Mouse (Mus musculus): ENCODE measurements around the gene Twsg1.

Gene Twsg1

DNA sequence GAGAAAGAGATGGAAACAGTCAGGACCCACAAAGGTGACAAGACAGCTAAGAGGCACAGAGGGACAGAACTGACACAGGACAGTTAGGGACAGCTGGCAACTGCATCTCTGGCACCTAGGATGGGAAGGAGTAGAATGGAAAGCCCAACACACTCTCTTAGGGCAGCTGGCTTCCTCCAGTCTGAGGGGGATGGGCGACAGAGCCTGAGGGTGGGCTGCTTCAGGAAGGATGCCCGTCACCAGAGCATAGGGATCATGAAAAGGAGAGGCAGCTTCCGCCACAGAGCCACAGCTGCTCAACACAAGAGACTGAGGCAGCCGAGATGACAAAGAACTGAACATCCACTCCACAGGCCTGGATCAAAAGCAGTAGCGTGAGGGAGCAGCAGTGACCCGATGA lies 19.5 kb downstream of the Twsg1 start:
- DNase-seq (ENCODE audit: low spot score) = no peak

DNA sequence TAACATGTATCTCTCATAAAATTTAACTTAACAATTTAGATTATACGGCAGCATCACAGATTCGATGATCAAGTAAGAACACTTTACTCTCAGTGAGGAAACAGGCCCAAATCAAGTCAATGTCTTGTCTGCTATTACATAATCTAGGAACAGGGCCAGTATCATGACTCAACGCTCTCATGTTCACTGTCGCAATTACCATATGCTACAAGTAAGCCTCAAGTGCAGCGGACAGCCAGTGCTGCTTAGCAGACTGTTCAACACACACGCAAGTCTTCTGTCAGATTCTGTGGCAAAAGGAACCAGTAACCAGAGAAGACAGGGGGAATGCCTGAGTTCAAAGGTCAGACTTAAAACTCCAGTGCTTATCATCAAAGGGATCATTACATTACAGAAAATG lies 20.1 kb downstream of the Twsg1 start:
- DNase-seq (ENCODE audit: low spot score) = no peak

DNA sequence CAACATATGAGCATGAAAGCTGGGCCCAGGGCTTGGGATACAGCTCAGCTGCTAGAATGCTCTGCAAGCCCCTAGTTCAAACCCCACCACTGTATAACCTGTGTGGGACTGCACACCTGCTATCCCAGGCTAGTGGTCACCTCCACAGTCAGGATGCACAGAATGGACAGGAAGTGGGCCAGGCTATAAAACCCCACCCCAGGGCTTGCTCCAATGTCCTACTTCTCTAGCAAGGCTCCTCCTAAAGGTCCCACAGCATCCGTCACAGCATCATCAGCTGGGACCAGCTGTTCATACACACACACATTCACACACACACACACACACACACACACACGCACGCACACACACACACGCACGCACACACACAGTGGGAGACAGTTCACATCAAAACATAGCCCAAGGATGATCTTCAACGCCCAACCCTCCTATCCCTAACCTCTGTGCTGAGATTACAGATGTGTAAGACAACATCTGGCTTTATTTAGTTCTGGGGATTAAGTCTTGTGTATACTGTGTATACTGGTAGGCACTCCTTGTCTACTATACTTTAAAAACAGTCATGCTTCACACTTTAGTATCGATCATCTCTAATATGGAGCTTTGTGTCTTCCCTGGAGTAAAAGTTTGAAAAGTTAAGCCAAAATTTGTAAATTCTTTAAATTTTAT lies 20.7 kb downstream of the Twsg1 start:
- DNase-seq (ENCODE audit: low spot score) = no peak

DNA sequence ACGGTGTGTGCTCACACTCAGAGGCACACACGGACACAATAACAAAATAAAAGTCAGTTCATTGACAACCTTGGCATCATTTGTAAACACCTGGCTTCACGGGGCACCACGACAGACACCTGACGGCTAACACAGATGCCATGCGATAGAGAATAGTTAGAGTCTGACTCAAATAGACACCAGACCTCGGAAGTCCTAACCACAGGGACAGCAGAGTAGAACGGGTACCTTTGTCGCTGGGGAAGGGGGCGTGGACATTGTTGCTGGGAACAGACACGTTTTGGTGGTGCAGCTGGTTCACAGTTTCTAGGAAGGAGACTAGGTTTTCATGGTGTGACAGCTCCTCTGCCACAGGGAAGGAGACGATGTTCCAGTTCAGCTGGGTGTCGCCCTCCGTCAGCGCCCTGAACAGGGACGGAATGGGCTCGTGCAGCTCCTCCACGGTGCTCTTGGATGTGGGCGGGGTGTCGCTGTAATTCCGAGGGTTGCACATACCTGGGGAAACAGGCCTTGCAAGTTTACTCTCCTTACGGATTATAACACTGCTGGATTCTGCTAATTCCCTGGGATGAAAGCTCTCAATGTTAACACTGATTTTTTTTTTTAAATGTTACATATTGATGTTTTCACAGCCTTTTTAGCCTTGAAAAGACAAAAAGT lies 21.6 kb downstream of the Twsg1 start:
- no peak for DNase-seq (ENCODE audit: low spot score)

DNA sequence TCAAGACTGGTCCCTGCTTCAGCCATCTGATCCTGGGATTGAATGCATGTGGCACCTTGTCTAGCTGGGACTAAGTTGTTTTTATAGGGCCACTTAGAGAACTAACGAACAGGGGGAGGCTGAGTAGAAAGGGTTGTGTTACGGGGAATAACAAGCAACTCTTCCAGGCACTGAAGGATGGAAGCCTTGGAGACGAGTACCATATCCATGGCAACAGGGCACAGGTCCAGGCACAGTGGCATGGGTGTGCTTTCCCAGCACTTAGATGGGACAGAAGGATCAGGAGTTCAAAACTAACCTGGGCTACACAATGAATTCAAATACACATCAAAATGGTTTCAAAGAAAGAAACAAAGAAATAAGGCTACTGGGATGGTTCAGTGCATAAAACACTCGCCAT lies 23.9 kb downstream of the Twsg1 start:
- DNase-seq (ENCODE audit: low spot score) = no peak

DNA sequence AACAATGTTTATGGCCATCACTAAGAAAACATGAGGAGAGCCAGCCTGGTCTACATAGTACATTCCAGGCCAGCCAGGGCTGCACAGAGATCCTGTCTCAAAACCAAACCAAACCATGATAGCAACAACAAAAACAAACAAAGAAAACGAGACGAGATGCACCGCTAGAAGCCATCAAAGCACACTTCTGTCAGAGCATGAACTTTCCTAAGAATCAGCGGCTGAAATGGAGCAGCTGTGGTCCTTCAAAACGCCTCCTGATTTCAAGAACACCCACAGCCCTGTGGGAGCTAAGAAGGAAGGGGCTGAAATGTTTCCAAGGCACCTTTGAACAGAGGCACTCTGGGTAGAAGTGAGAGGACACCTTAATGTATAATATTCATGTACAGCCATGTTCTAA lies 26.8 kb downstream of the Twsg1 start:
- DNase-seq (ENCODE audit: low spot score) = no peak

DNA sequence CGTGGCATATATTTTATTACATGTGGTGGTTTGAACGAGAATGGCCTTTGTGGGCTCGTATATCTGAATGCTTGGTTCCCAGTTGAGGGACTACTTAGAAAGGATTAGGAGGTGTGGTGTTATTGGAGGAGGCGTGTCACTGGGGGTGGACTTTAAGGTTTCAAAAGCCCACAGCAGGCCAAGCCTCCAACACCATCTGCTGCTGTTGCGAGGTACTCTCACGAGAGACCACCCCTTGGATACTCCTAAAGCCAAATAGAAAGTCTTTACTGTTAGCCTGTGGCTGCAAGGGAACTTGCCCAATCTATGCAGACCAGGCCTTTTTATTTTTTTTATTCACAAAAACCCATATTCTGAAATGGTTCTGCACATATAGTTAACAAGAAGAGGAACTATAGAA lies 29.1 kb downstream of the Twsg1 start:
- DNase-seq (ENCODE audit: low spot score) = no peak

DNA sequence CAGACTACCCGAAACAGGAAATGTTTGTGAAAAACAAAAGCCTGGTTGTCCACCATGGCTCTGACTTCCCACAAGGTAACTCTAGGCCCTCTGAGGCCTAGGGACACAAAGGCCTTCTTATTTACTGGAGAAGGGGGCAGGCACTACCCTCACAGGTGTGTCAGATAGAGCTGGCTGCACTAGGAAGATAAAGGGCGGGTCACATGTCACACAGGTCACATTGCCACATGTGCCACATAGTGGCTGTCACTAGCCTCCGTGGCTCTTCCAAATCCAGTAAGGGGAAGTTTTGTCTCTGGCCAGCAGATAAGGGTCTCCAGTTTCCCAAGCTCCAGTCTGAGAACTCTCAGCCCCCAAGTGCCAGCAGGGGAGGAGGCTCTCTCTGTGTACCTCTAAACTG lies 31.8 kb downstream of the Twsg1 start:
- no peak for DNase-seq (ENCODE audit: low spot score)

DNA sequence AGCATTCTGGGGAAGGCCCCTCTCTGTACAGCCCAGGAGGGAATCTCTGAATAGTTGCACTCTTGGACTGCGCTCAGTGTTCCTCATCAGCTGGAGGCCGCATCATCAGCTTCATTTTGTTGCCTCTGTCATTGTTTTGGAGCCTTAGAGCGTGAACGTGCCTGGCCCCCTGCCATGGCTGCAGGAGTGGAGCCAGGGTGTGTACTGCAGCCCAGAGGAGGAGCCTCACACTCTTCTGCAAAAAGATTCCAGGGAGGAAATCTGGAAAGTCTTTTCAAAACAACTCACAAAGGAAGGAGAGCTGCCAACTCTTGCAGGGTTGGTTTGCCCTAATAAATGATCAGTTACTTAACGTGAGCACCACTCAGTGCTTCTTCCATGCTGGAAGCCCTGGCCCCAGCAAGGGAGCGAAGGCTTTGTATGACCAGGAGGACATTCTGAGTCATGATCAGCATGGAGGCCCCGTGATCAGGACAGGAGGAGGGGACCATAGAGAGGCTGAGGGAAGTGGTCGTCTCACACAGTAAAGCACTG lies 34.8 kb downstream of the Twsg1 start:
- peak; percentile 94 for DNase-seq (ENCODE audit: low spot score)

DNA sequence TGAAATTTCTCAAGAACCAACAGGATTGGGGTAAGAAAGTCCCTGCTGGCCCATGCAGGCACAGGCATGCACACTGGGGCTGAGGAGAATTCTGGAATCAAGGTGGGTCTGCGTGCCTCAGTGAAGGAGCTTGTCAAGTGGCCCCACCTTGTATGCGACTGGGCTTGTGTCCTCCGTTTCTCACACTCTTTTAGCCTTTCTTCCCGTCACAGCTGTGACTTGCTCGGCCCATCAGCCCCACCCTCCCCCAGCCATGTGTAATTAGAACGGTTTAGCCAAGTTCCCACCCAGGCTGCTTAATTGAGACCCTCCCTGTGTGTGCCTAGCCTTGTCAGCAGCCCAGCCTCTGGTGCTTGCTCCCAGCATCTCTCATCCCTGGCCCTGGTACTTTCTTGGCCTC lies 36.9 kb downstream of the Twsg1 start:
- no peak for DNase-seq (ENCODE audit: low spot score)

DNA sequence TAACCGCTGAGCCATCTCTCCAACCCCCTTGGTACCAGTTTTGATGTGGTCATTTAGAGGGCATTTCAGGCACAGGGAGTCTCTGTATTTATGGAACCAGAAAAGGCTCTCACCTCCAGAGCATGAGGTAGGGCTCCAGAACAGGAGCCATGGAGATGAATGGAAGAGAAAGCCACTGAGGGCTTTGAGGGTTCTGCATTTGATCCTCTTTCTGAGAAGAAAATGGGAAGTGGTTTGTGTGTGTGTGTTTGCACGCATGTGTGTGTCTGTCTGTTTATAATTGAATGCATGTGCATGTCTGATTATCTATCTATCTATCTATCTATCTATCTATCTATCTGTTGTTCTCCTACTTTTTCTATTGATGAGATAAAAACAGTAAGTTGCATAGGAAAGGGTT lies 38.8 kb downstream of the Twsg1 start:
- no peak for DNase-seq (ENCODE audit: low spot score)

DNA sequence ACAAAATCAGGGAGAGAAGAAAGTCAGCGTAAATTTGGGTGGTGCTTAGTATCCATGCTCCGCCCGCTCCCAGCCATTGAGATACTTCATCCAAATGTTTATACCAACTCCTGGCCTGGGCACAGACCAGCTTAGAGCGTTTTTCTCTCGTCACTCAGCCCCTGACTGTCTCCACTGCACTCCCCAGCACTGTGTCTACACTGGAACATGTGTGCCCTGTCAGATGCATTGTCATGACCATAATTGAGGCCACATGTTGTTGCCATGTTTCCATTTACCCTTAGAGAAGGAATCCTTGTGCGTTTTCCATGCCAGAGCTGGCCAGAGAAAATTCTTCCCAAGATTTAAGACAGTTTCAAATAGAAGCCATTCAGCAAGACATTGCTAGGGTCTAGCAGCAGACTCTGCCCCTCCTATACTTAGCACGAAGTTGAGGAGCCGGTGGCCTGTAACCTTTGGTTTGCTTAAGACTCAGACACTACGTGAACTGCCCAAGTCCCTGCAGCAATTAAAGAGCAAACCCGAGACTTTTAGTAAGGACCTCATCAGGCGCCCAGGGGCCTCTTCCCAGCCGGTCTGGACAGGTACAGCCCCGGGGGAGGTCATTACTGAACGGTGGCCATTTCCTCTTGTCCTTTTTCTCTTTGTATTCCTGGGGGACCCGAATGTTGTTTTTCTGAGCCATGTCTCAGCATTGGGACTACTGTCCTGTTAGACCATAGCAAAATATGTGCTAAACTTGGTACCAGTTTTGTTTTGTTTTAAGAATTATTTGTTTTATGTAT lies 39.5 kb downstream of the Twsg1 start:
- DNase-seq (ENCODE audit: low spot score) = no peak

DNA sequence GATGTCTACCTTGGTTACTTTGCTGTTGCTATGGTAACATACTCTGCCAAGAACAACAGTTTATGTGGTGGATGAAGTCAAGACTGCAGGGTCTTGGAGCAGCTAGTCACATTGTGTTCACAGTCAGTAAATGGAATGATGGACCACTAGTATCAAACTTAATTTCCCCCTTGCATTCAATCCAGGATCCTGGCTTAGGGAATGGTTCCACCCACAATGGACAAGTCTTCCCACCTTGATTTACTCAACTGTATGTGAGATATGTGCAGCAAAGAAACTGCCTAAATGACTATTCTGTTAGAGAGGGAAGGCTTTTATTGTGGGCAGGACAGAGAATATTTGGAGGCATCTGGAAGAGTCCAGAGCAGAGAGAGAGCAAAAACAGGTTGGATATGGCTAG lies 42.8 kb downstream of the Twsg1 start:
- no peak for DNase-seq (ENCODE audit: low spot score)

DNA sequence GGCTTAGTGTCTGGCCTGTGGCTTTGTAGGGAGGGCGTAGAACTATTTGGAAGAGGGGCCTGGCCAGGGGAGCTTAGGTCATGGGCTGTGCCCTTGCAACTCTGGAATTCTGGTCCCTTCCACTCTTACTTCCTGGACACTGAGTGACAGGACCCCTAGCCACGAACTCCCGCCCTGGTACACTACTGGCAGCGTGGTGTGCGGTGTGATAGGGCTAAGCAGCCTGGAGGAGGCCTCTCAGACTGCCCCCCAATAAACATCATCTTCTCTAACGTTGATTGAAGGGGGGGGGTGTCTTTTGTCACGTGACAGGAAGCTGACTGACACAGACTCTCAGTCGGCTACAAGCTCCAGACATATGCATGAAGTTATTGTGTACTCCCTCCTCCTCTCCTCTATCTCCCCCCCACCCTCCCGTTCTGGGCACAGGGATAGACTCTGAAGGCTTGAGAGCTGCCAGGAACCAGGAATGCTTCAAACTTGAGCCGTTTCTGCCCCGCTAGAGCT lies 44.1 kb downstream of the Twsg1 start:
- no peak for DNase-seq (ENCODE audit: low spot score)

DNA sequence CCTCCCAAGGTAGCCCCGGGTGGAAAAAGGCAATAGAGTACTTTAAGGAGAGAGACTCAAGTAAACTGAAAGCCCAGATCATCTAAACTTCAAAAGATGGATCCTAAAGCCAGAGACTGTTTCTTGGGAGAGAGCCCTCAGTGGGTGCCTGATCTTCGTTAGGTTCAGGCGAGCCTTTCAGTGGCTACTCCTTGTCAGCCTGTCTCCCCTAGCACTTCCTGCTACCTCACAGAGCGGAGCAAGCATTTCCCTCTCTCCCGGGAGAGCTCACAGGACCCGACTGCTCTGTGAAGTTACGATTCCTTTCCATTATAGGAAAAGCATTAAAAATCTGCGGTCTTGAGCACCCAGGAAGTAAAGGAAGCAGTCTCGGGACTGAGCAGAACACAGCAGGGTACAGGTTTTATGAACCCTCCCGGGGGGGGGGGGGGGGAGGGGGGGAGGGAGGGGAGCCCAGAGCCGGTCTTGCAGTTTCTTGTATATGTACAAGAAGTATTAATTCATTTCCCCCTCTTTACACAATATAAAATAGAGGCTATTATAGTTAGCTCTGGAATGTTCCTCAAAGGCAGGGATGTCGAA lies 44.6 kb downstream of the Twsg1 start:
- no peak for DNase-seq (ENCODE audit: low spot score)

DNA sequence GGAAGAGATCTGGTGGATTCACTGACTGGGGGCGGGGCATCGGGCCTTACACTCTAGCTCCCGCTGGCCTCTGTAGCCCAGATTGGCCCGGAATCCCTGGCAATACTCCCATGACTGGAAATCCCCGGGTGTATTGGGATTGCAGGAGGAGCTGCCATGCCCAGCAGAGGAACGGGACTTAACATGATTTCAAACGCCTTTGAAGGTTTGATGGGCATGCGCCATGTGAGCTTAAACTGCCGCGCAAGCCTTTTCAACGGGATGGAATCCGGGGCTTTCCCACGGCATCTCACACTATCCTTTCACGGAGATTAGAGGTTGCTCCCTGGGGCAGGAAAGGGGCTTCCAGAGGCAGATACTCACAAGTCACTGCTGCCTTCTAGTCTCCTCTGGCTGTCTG lies 45.8 kb downstream of the Twsg1 start:
- no peak for DNase-seq (ENCODE audit: low spot score)

DNA sequence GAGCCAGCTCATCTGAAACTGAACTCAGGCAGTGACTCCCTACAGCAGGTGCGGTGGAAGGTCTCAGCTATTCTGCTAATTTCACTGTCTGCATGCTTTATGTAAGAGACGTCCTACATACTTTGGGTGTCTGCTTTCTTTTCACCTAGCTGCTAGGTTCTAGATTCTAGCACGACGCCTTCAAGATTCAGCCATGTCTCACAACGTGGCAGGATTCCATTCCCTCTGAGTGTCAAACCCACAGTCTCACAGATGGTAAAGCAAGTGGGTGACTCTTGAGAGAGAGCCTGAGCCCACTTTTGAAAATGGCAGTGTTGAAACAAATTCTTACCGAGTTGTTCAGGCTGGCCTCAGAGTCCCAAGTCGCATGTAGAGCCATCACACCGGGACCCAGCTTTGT lies 47.2 kb downstream of the Twsg1 start:
- DNase-seq (ENCODE audit: low spot score) = no peak

DNA sequence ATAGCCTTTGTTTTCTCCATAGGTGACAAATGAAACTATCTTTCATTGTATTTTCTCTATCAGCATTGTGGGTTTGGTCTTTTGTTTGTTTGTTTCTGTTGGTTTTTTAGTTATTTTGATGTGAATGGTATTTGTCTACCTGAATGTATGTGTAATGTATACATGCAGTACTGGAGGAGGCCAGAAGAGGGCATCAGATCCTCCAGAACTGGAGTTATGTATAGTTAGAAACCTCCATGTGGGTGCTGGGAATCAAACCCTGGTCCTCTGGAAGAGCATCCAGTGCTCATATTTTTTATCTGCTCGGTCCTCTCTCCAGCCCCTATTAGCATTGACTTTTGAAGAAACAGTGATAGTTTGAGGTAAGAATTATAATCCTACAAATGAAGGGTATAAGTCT lies 48.0 kb downstream of the Twsg1 start:
- DNase-seq (ENCODE audit: low spot score) = no peak

DNA sequence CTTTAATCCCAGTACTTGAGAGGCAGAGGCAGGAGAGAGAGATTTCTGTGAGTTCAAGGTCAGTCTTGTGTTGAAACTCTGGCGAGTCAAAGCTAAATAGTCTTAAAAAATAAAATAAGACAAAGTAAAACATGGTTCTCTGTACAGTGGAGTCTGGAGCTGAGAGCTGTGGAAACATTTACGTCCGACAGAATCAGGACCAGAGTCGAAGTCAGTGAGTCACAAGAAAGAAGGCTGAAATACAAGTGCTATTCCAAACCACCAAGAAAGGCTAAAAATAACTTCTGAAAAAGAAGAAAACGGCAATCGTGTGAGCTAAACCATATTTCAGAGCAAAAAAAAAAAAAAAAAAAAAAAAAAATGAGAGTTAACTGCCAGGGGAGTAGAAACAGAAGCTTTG lies 48.7 kb downstream of the Twsg1 start:
- no peak for DNase-seq (ENCODE audit: low spot score)

DNA sequence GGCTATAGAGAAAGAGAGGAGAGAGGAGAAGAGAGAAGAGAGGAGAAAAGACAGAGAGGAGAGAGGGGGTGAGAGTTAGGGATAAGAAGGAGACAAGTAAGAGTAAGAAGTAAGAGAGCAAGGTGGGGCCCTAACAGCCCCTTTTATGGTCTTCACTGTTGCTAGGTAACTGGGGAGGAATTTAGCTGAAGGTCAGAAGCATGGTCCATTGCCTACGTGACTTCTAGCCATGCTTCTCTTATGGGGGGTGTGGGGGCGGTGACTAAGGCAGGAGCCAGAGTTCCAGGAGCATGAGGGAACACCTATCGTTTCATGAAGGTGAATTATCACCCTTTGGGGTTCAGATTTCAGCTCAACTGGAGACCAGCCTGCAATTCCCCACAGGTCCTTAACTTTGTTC lies 55.0 kb downstream of the Twsg1 start:
- DNase-seq (ENCODE audit: low spot score) = no peak

DNA sequence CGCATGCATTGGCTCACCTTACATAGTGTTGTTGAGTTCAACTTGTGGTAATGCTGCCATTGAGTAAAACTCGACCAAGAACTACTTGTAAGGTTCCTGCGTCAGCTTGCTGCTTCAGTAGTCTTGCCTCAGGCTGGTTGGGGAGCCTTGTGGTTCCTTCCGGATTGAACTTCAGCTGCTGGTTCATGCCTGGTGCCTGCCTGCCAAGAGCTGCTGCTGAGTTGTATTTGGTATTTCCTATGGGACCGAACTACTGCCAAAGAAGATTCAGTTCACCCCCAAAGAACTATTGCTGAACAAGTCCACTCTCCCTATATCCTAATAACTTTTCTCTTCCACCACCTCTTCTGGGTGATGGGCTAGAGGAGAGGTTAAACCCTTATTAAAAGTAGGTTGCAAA lies 61.5 kb downstream of the Twsg1 start:
- no peak for DNase-seq (ENCODE audit: low spot score)

DNA sequence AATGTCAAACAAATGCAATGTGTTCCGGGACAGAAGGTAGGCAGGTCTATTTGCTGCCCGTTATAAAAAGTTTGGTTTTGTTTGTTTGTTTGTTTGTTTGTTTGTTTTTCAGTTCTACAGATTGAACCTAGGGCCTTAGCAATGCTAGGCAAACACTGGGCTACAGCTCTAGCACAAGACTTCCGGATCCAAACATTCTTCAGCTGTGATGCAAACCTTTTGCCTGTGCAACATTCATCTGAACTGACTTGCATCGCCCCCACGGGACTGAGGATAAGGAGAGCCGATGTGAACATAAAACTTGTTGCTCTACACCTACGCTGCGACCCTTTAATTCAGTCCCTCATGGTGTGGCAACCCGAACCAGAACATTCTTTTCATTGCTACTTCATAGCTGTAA lies 64.5 kb downstream of the Twsg1 start:
- DNase-seq (ENCODE audit: low spot score) = no peak
